Mouse (Mus musculus) lung, postnatal 36 days (tissue): ENCODE measurements around the gene Gm36028.
A peak's percentile ranks its signal among the peaks of the same experiment; 100 is the strongest.

Experiments
- DNase-seq: peaks from one replicate; pipeline ENCODE4 v3.0.0; 2022; ENCODE audit warnings: mixed read lengths

Gene Gm36028

DNA sequence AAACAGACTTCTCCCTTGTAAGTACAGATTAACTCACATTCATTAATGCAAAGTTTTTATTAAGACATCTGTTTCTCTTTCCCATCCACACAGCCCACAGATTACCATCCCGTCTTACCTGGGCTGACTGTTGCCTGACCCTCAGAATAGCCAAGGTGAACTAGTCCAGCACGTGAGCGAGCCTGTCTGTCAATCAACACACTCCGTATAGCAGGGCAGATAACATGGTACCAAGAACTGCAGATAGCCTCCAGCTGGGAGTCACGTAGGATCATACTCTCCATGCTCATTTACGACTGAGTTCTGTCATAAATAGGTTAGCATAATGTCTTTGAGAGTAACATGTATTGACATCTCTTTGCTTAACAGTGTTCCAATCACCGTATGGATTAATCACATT, at the start of gene Gm36028:
Gene Gm36028 (minus strand): TSS at position 118 of the 400 bp plus-strand sequence.
- no peak for DNase-seq

DNA sequence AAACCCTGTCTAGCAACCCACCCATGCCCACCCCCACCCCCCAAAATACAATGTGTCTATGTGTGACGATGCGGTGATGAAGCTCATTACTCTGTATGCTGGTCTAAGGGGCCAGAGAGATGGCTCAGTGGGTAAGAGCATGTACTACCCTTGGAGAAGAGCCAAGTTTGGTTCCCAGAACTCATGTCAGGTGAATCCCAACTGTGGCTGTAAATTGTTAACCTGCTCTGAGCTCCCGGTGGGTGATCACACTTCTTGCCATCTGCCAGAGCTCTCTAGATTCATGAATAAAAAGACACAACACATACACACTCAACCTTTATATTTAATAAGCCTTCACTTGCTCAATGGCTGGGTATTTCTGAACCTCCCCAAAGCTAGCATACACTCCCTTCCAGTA, 45.5 kb upstream of the Gm36028 start:
- DNase-seq: no peak

DNA sequence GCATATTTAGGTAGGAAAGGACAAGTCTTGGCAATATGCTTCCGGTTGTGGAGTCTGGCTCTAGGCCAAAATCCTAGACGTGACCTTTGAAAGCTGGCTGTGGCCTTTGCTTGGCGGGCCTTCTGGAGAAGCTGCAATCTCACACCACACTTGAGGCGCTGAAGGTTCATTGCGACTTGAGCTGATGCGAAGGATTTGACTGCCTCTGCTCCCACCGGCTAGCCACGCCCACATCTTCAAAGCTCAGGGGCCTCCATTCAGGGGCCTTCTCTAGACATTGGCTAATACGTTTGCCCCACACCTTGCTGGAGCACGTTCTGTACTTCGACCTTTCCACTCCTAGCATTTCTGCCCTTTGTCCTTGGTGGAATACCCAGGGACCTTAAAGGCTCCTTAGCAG, 40.4 kb upstream of the Gm36028 start:
- DNase-seq: no peak

DNA sequence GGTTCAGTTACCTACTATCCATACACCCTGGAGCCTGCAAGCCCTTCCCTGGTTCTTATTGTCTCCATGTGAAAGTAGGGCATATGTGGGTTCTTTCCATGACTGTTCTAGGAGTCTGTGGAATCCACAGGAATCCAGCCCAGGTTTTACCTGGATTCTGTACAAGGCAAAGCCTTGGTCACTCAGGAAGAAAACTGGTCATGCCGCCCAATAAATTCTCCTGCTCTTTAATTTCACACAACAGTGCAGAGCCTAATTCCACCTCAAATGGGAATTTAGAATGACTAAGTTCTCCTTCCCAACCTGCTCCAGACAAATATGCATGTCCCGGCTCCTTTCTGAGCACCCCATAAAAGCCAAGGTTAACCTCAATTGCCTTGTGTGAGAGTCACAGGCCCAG, 38.4 kb upstream of the Gm36028 start:
- DNase-seq: no peak

DNA sequence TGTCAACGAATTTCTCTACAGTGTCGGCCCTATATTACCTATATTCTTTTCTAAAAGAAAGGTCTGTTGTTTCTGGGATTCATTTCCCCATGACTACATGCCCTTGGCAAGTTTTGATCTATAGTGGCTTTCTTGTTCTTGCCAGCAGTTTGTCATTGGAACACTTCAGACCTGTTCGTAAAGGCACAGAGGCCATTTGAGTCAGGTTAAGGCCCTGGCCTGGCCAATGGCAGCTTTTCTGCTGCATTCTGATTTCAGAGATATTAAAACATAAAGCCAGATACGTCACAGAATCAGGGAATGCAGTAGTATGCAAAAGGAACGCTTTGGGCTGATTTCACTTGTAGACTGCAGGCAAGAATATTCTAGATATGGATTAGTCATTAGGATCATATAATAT, 37.8 kb upstream of the Gm36028 start:
- no peak for DNase-seq

DNA sequence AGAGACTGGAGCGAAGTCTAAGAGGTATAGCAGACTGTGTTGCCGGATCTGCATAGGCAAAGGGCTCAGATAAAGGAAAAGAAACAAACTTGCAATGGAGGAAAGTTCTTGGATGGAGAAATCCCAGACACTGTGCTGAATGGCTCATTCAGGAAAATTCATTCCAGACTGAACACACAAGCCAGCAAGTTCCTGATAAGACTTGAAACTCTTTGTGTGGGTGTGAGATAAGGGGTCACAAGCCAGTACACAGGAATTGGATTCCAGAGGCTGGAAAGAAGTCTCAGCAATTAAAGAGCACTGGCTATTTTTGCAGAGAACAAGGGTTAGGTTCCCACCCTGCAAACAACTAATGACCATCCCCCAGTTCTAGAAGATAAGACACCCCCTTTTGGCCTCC, 33.0 kb upstream of the Gm36028 start:
- no peak for DNase-seq

DNA sequence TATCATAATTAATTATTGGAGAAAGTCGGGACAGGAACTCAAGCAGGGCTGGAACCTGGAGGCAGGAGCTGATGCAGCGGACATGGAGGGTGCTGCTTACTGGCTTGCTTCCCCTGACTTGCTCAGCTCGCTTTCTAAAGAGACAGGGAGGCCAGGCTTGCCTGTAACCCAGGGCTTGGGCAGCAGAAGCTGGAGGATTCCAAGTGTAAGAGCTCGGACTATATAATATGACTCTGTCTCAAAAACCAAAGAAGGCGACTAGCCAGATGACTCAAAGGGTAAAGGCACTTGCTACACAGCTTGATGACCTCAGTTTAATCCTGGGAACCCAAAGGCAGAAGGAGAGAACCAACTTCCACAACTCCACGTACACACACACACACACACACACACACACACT, 32.4 kb upstream of the Gm36028 start:
- DNase-seq: no peak

DNA sequence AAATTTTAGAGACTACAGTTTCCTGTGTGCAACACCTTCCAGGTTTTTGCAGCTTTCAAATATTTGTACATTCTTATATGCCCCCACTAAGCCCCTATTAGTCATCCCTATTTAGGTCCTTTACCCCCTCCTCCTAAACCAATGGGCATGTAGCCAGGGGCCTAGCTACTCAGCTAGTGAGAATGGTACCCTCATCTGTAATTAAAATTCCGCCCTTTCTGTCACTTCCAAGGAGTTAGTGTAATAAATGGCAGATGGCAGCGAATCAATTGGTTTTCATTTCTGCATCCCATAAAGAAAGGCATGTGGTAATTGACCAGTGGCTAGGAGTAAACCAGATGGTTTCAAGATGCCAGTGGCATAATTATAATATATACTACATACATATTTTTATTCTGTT, 31.7 kb upstream of the Gm36028 start:
- DNase-seq: no peak

DNA sequence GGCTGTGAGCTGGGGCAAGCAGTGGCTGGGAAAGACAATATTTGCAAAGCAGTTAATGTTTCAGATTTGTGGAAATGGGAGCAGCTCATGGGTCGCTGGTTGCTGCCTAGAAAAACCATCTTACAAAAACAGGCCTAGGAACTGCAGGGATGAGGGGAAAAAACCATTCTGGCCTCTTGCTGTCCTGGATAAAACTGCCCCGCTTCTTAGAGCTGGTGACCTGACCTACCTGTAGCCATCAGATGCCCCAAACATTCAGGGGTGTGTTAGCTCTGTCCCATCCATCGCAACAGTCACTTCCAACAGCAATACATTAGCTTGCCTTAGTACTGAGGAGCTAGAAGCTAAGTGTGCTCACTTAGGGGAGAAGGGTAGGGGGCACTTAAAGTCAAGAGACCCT, 28.0 kb upstream of the Gm36028 start:
- DNase-seq: no peak

DNA sequence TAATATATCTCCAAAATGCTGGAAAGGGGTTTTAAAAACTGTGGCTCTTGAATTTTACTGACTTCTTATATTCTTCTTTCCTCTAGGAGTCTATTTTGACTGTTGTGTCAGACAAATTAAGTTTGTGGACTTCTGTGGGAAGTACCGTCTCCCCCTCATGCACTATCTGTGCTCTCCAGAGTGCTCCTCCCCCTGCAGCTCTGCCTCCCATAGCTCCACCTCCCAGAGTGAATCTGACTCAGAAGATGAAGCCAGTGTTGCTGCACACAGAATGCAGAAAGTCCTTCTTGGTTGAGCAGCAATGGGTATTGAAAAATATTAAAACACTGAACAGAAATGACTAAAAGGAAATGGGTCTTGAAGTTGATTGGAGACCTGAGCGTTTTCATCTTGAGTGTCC, 20.2 kb upstream of the Gm36028 start:
- DNase-seq: no peak

DNA sequence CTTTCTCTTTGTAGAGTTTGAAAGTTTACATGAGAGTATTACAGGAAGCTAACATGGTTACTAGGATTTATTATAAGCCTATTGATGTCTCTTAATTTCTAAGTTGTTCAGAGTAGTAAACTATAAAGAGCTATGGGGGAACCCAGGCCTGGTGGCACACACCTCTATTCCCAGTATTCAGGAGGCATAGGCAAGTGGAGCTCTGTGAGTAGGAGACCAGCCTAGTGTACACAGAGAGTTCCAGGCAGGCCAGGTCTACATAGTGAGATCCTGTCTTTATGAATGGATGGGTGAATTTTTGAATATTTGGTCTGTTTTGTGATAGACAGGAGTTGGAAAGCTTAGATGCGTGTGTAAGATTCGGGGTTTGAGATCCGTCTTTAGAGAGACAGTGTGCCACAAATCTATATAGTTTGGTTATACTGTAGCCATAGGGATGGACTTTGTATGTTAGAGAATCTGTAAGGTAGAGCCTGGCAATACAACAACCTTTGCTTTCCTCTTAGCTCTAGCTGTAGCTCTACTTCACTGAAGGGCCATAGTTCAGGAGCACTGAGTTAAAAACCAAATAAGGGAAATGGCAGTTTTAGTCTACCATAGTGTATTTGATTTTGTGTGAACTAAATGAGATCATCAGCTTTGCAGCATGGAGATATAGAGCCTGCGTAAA, 18.9 kb upstream of the Gm36028 start:
- DNase-seq: no peak

DNA sequence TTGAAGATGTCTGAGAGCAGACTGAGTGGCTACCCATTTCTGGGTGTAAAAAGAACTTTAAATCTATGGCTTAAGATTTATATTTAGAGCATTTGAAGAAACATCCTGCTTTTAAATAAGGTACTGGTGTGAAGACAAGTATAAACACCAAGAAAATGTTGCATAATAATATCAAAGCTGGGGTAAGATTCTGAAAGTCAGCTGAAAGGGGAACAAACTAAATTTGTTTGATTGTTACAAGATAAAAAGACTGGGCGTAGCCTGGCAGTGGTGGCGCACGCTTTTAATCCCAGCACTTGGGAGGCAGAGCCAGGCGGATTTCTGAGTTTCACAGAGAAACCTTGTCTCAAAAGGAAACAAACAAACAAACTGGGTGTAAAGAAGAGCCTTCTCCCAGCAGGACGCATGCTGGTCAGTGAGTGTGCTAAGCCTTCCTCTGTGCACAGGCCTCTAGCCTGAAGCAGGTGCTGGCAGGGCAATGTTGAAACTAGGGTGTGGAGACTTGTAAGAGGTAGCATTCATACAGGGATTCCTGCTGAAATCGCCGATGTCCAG, 18.1 kb upstream of the Gm36028 start:
- DNase-seq: no peak

DNA sequence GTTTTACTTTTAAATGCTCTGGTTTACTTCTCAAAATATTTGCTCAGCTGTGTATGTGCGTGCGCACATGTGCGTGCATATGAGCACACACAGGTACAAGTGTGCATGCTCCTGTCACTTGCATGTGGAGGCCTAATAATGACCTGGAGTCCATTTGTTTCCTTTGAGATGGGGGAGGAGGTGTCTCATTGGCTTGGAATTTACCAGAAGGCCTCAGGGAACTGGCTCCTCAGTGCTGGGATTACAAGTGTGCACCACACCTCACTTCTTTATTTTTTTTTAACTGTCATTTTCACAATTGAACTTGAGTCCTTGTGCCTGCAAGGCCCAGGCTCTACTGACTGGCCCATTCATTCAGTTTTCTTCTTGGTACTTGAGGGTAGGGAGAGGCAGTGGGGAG, 16.5 kb upstream of the Gm36028 start:
- DNase-seq: no peak

DNA sequence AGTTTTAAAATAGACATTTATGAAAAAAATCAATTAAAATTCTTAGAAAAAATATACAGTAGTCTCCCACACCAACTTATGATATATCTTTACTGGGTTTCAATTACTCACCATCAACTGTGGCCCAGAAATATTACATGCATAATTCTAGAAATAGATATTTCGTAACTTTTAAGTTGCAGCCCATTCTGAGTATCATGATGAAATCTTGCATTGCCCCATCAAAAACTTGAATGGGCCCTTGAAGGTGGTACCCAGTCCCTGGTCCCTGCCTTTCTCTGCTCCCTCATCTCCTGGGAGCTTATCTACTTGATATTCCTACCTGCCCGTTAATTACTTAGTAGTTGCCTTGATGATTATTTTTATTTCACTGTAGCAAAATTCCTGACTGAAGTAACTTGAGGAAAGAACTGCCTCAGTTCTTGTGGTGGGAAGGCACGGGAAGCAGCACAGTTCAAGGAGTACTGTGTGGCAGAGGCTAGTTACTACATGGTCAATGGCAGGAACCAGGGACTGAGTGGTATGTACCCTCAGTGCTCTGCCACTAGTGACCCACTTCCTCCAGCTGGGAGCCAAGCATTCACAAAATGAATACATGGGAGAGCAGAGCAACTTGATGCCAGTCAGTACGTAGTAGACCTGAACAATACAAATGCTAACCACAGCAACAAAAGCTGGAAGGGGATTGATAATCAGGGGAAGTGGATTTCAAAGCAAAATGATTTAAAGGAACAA, 13.7 kb upstream of the Gm36028 start:
- peak; percentile 60 for DNase-seq

DNA sequence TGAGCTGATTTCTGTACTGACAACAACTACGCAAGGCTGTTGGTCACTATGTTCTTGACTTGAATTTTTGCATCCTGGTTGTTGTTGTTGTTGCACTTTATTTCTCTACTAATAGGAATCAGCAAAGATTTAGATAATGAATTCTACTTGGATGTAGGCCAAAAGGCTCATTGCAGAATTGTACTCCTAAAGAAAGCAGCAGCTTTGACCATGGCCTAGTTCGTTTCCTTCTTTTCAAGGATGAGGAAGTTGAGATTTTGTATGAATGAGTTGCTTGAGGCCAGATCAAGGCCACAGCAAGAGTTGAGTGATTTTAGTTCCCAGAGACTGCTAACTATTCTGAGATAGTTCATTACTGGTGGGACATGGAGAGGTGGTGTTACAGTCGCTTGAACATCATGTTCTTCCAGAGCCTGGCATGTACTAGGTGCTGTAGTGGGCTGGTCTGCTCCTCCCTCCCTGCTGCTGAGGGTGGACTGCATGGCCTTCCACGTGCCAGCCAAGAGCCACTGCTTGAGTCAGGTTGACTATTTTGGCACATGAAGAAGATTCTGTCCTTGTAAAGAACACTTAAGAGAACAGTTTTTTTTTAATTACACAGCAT, 10.3 kb upstream of the Gm36028 start:
- peak; percentile 70 for DNase-seq

DNA sequence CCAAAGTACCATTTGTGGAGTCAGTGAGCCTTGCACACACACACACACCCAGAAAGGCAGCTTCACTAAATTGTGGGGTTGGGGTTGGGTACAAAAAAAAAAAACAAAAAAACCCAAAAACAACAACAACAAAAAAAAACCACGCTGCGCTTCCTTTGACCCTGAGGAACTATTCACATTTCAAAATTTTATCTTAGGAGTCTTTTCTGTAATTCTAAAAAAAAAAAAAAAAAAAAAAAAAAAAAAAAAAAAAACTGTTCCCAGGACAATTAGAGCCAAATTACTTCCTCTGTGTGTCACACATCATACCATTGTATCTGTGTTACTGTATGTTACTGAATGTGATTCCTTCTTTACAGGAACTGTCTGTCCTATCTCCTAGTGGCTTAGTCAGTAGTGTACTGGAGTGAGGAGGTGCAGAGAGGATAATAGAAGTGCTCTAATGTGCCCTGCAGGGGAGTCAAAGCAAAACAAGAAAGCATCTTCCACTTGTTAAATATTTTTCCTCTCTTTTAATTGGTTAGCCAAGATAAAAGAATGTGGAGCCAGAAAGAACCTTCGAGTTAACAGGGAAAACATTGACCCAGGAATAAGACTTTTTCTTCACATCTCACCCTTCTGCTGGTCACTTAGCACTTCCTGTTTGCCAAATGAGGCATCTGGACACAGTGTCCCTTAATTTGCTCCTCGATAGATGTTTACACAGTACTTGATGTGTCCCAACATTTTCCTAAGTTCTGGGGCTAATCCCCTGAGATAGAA, 8.7 kb upstream of the Gm36028 start:
- peak; percentile 42 for DNase-seq

DNA sequence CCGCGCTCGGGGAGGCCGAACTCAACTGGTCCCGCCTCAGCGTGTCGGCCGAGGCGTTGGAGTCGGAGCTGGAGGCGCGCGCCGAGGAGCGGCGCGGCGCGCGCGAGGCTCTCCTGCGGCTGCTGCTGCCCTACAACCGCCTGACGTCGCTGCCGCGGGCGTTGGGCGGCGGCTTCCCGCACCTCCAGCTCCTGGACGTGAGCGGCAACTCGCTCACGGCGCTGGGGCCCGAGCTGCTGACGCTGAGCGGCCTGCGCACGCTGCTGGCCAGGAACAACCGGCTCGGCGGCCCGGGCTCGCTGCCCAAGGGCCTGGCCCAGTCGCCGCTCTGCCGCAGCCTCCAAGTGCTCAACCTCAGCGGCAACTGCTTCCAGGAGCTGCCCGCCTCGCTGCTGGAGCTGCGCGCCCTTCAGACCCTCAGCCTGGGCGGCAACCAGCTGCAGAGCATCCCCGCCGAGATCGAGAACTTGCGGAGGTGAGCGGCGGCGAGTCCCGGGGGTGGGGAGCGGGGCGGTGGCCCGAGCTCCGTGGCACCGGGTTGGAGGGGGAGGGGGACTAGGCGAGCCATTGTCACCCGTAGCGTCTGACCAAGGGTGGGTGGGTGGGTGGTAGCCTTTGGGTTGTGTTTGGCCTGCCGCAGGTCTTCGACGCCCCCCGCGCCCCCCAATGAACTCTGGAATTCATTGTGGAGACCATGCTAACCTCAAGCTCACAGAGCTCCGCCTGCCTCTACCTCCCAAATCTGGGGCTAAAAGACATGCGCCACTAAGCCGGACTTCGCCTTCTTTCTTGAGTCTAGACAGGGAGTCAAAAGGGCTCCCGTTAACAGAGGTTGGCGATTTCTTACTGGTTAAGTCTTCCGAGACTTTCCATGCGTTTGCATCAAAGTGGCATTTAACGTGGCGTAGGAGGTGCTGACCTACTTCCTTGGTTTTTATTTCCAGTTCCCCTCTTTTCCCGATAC, 7.8 kb upstream of the Gm36028 start:
- peak; percentile 42 for DNase-seq

DNA sequence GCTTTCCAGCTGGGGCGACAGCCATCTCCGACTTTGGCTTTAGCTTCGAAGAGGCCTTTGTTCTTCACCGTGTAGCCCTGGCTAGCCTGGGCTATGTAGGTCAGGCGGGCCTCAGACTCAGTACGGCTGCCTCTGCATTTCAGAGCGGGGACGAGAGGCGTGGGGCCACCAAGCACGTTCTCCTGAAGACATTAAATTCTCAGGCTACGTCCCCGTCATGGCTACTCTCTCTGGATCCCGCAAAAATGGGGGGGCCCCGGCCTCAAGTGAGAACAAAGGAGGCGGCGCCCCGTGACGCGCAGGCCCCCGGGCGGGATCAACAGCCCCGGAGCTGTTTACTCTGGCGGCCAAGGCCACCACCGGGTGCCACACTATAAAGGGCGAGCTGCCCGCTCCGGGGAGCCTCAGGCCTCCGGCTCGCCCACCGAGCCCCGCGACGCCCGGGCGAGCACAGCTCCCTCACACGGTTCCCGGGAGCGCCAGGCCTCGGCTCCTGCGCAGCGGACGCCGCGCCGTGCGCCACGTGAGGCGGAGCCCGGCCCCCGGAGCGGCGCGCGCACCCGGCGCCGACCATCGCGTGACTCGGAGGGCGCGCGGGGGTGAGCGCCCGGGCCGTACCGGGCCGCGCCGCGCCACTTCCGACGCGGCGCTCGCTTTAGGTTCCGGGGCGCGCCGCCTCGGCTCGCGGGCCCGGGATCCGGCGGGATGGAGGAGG, 7.0 kb upstream of the Gm36028 start, which contains the start of gene Lrrc58:
Gene Lrrc58 (plus strand): TSS at position 599 of the 715 bp plus-strand sequence.
- peak; percentile 86 for DNase-seq

DNA sequence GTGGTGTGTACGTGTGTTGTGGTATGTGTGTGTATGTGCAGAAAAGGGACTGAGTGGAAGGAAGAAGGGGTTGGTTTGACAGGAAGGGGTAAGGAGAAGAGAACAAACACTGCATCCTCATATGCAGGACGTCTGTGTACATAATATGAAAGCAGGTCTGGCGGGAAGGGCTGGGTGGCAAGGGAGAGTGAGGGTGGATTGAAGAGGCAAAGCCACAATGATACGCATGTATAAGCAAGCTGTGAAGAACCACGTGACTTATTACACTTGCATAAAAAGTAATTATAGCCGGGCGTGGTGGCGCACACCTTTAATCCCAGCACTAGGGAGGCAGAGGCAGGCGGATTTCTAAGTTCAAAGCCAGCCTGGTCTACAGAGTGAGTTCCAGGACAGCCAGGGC, 4.9 kb upstream of the Gm36028 start:
- DNase-seq: no peak

DNA sequence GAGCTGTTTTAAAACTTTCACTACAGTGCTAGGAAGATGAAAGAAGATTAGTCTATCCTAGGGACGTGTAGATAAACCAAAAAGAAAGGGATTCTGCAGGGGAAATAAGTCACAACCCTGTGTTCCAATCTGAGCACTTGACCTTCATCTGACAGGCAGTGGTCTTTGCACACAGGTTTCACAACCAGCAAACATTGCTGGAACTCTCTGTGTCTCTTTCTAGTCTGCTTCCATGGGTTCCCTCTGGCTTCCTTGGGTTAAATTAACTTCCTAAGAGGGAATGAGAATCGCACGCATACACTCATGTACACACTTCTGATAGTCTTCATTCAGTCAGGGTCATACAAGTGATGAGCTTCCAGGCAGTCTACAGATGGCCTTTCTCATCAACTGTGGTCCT, 2.9 kb upstream of the Gm36028 start:
- no peak for DNase-seq

DNA sequence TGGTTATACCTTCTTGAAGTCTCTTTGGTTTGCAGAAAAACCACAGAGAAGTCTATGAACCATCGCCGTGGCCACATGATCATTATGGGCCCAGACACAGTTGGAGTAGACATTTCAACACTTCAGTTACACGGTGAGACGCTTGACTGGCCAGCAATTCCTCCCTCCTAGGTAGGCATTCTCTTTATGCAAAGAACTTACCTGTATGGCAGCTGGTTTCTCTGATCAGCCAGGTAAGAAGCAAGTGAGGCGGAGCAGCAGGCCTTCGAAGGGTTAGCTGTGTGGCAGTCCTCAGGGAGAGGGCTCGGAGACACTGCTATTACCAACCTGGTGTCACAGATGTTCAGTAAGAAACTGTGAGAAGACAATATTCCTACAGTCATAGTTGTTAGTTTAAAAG, 733 bp downstream of the Gm36028 start:
- DNase-seq: no peak
